Mouse (Mus musculus) liver, embryonic 14.5 days (tissue): ENCODE results near the gene Dhrs11.

Source experiments
- CTCF ChIP-seq: IDR thresholded peaks from 2 replicates; pipeline ENCODE4 v1.5.1; 2016; ENCODE audit warnings: antibody characterized with exemption, low read depth, control low read depth
- EP300 ChIP-seq: IDR thresholded peaks from 2 replicates; pipeline ENCODE4 v1.6.1; 2016; ENCODE audit warnings: antibody characterized with exemption, low read depth

- TF ChIP-seq CTCF (no peak), EP300 (no peak)
Measured at GRCm38 (mm10) chr11:84797026-84797425, 31.8 kb downstream of the Dhrs11 start.
